Mouse (Mus musculus): Measurements from ENCODE around the gene Gm4513. TPM values are rescaled to one million over a fixed set of nuclear protein-coding genes. Genes with fewer than 3 reads are reported as not detected.

Gm4513 gene
- total RNA-seq (2023): not detected in 4 replicates

GRCm38 (mm10) chr7:20598921-20599320, at the start of gene Gm4513:
Gene Gm4513 (minus strand): TSS chr7:20599021.

GRCm38 (mm10) chr7:20576141-20576540, 22.7 kb downstream of the Gm4513 start, which contains the start of gene Gm4141:
Gene Gm4141 (minus strand): TSS chr7:20576241.

GRCm38 (mm10) chr7:20545657-20546056, 53.2 kb downstream of the Gm4513 start, which contains the start of gene Gm5726:
Gene Gm5726 (minus strand): TSS chr7:20545757.

Other genes with a start within 250 kb of the Gm4513 start
- gene Gm5728, start 223.6 kb downstream of the Gm4513 start, total RNA-seq (2023): not detected in 4 replicates
- not detected in 4 replicates for gene Vmn1r100, start 181.1 kb downstream of the Gm4513 start, total RNA-seq (2023)
- gene Vmn1r101, start 156.4 kb downstream of the Gm4513 start, total RNA-seq (2023): not detected in 4 replicates
- gene Gm10670, start 124.1 kb downstream of the Gm4513 start, total RNA-seq (2023): not detected in 4 replicates
- gene Vmn1r103, start 88.5 kb downstream of the Gm4513 start, total RNA-seq (2023): not detected in 4 replicates
- not detected in 4 replicates for gene Vmn1r104, start 65.2 kb downstream of the Gm4513 start, total RNA-seq (2023)
- not detected in 4 replicates for gene Gm5726, start 53.3 kb downstream of the Gm4513 start, total RNA-seq (2023)
- not detected in 4 replicates for gene Gm4141, start 22.8 kb downstream of the Gm4513 start, total RNA-seq (2023)
- gene Vmn1r107, start 69.9 kb upstream of the Gm4513 start, total RNA-seq (2023): not detected in 4 replicates
- gene Vmn1r111, start 104.2 kb upstream of the Gm4513 start, total RNA-seq (2023): not detected in 4 replicates
- not detected in 4 replicates for gene Gm10668, start 131.6 kb upstream of the Gm4513 start, total RNA-seq (2023)
- gene Vmn1r112, start 172.2 kb upstream of the Gm4513 start, total RNA-seq (2023): not detected in 4 replicates
- gene Vmn1r113, start 188.3 kb upstream of the Gm4513 start, total RNA-seq (2023): not detected in 4 replicates
- not detected in 4 replicates for gene Vmn1r114, start 213.2 kb upstream of the Gm4513 start, total RNA-seq (2023)
- gene Vmn1r115, start 246.0 kb upstream of the Gm4513 start, total RNA-seq (2023): not detected in 4 replicates